Mouse (Mus musculus) C3H10T1/2 (cell line): Measurements from ENCODE around the gene Adgrl4. TPM values are rescaled to one million over a fixed set of nuclear protein-coding genes. Genes with fewer than 3 reads are reported as not detected.

ENCODE experiments used
- polyA plus RNA-seq, 2 experiments: library from polyadenylated mRNA; unstranded; fragments of >200 nt; fragmentation: generic; extraction: Trizol; gene quantifications; one replicate each; pipeline ENCODE4 v1.2.1; 2012; ENCODE audit warnings: missing spikeins in 2 of 2

The Adgrl4 gene
- not detected for polyA plus RNA-seq

DNA sequence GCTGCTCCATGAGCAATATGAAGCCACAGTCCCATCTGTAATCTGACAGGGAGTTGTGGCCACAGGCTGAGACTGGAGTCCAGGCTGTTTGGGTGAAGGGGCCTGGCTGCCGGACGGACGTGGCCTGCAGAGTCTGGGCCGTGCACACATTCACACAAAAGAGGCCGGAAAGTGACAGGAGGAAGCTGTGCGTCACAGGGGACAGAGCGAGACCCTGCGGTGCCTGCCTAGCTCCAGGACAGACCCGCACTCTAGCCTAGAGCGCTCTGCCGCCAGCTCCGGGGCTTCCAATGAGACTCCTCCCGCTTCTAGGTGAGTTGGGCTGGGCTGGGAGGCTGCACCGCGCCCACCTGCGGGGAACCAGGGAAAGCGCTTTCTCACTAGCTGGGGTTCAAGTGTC is at the start of gene Adgrl4:
Gene Adgrl4, plus strand, starts transcription at position 195 of the 400 bp plus-strand sequence.

